Mouse (Mus musculus) intestine, embryonic 14.5 days (tissue): ENCODE results near the gene Fam131b. TPM values are rescaled to one million over a fixed set of nuclear protein-coding genes. Genes with fewer than 3 reads are reported as not detected.

Experiments
- ATAC-seq: fragments of 200-750 bp; cut with Nextera tagmentation; replicated peaks from 2 replicates; pipeline ENCODE4 v1.8.0; 2017; ENCODE audit warnings: low read depth, moderate number of reproducible peaks, moderate TSS enrichment, moderate library complexity; ENCODE audit not compliant: low FRiP score, low TSS enrichment
- DNase-seq: peaks from one replicate; pipeline ENCODE4 v3.0.0-alpha.2; 2018; ENCODE audit warnings: low spot score
- H3K27ac ChIP-seq: fragments of 300-500 bp; sonication (generic); 2 replicates; pipeline ENCODE4 v1.5.1; 2014; ENCODE audit warnings: low read depth, mild to moderate bottlenecking, control low read depth
- H3K27me3 ChIP-seq: fragments of 300-500 bp; sonication (generic); replicated peaks from 2 replicates; pipeline ENCODE4 v1.6.1; 2014; ENCODE audit warnings: low read length, control low read depth; ENCODE audit not compliant: control insufficient read depth, insufficient read depth
- H3K36me3 ChIP-seq: fragments of 300-500 bp; sonication (generic); 2 replicates; pipeline ENCODE4 v1.6.1; 2014; ENCODE audit warnings: low read length, control low read depth; ENCODE audit not compliant: control insufficient read depth, insufficient read depth
- H3K4me1 ChIP-seq: fragments of 300-500 bp; sonication (generic); replicated peaks from 2 replicates; pipeline ENCODE4 v1.6.1; 2014; ENCODE audit warnings: low read length, control low read depth, mixed read lengths; ENCODE audit not compliant: control insufficient read depth, insufficient read depth
- H3K4me2 ChIP-seq: fragments of 300-500 bp; sonication (generic); 2 replicates; pipeline ENCODE4 v1.6.1; 2014; ENCODE audit warnings: low read length
- H3K4me3 ChIP-seq: fragments of 300-500 bp; sonication (generic); 2 replicates; pipeline ENCODE4 v1.5.1; 2014; ENCODE audit warnings: low read depth, low read length, control low read depth, mixed read lengths
- H3K9ac ChIP-seq: fragments of 300-500 bp; sonication (generic); 2 replicates; pipeline ENCODE4 v1.6.1; 2014; ENCODE audit warnings: mild to moderate bottlenecking, low read length
- H3K9me3 ChIP-seq: fragments of 300-500 bp; sonication (generic); 2 replicates; pipeline ENCODE4 v1.6.1; 2016; ENCODE audit warnings: low read length, control low read depth; ENCODE audit not compliant: control insufficient read depth
- WGBS: fragments of 180-500 bp; shearing (Covaris S2); extraction: QIAGEN DNeasy Blood & Tissue Kit; methylation state at CpG from one replicate; pipeline ENCODE4 v1.1.7; 2014; 5-methylcytosine and 5-hydroxymethylcytosine counted together
- polyA plus RNA-seq: library from polyadenylated mRNA; unstranded; fragments of >200 nt; fragmentation: Nextera tagmentation; extraction: Ambion mirVana; gene quantifications from 2 replicates; pipeline ENCODE4 v1.2.1, GENCODE M21; 2014

Fam131b gene
- polyA plus RNA-seq, 1 experiment from 2014 or later: 0.32 TPM

DNA sequence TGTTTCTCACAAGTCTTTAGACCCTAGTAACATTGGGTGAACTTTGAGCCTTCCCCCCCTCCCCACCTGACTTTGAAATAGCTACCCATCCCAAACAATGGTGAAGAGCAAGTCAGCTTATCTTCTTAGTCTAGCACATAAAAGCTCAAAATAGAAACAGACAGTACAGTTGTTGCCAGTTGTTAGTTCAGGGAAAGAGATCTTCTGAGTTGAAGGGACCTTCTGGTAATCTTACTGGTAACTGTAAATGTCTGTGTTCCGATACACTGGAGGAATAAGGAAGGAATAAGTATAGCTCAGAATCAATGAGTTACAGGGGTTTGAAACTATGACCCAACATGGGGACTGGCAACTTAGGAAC is 28.0 kb upstream of the Fam131b start:
- peaks cover 47% of the 10 kb centered on the region for H3K4me1 ChIP-seq
- no peaks in the 10 kb centered on the region for H3K27me3 ChIP-seq
- no peak for DNase-seq
- H3K36me3 ChIP-seq: peaks cover 48% of the 10 kb centered on the region
- WGBS: 100% methylated on average over 1 of the region's 1 CpGs
- H3K4me3 ChIP-seq: no peak overlapping the region
- no peak for ATAC-seq
- no peak overlapping the region for H3K9ac ChIP-seq
- H3K27ac ChIP-seq: no peak overlapping the region
- peak overlapping the region; percentile 90 for H3K4me2 ChIP-seq
- H3K9me3 ChIP-seq: no peaks in the 10 kb centered on the region

DNA sequence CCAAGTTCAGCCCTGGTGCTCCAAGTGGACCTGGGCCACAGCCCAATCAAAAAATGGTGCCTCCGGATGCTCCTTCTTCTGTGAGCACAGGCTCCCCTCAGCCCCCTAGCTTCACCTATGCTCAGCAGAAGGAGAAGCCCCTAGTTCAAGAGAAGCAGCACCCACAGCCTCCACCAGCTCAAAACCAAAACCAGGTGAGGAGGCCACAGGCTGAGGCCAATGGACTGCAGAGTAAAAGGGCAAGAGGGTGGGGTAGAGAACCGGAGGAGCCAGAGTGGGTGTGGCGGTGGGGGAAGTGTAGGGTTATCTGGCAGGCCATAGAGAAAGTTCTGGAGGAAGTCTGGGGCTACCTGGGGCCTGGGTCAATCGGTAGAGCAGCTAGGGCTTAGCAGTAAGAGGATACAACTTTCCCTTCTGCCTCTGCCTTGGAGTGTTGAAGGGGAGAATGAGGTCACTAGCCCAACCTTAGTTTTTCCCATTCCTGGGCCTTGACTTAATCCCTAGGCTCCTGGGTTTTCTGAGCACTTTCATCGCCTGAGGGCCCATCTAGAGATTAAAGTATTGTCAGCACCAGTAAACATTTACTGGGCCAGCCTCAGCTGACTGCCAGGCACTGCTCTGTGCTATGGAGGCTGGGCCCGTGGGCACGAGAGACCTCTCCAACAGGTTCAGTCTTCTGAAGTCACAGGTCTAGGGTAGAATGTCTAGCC is 27.5 kb upstream of the Fam131b start:
- peak overlapping the region; percentile 77 for H3K4me3 ChIP-seq
- DNase-seq (no peak), ATAC-seq (no peak)
- H3K27me3 ChIP-seq: no peaks in the 10 kb centered on the region
- no peak overlapping the region for H3K27ac ChIP-seq
- WGBS: 76% methylated on average over 7 of the region's 7 CpGs
- H3K9ac ChIP-seq: no peak overlapping the region
- H3K4me2 ChIP-seq: peak overlapping the region; percentile 90
- H3K9me3 ChIP-seq: no peaks in the 10 kb centered on the region
- peaks cover 47% of the 10 kb centered on the region for H3K4me1 ChIP-seq
- H3K36me3 ChIP-seq: peaks cover 42% of the 10 kb centered on the region

DNA sequence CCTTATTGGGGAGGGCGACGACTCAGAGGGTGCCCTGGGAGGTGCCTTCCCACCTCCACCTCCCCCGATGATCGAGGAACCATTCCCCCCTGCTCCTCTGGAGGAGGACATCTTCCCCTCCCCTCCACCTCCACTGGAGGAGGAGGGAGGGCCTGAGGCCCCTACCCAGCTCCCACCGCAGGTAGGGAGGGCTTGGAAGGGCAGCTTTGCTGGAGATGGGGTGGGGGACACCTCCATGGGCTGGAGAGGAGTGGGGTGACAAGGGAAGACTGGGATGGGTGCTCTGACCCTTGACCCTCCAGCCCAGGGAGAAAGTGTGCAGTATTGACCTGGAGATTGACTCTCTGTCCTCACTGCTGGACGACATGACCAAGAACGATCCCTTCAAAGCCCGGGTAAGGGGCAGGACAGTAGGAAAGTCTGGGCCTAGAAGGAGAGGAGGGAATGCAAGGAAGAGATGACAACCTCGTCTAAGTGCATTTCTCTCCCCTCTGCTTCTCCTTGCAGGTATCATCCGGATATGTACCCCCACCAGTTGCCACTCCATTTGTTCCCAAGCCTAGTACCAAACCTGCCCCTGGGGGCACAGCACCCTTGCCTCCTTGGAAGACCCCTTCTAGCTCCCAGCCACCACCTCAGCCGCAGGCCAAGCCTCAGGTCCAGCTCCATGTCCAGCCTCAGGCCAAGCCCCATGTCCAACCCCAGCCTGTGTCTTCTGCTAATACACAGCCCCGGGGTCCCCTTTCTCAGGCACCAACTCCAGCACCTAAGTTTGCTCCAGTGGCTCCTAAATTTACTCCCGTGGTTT is 26.7 kb upstream of the Fam131b start:
- H3K4me1 ChIP-seq: peaks cover 47% of the 10 kb centered on the region
- DNase-seq (no peak), ATAC-seq (no peak)
- no peaks in the 10 kb centered on the region for H3K9me3 ChIP-seq
- H3K27ac ChIP-seq: no peak overlapping the region
- WGBS: 36% methylated on average over 13 of the region's 13 CpGs
- H3K9ac ChIP-seq: peak overlapping the region; percentile 90
- H3K27me3 ChIP-seq: no peaks in the 10 kb centered on the region
- H3K4me3 ChIP-seq: peak overlapping the region; percentile 77
- peaks cover 35% of the 10 kb centered on the region for H3K36me3 ChIP-seq
- H3K4me2 ChIP-seq: peak overlapping the region; percentile 90

DNA sequence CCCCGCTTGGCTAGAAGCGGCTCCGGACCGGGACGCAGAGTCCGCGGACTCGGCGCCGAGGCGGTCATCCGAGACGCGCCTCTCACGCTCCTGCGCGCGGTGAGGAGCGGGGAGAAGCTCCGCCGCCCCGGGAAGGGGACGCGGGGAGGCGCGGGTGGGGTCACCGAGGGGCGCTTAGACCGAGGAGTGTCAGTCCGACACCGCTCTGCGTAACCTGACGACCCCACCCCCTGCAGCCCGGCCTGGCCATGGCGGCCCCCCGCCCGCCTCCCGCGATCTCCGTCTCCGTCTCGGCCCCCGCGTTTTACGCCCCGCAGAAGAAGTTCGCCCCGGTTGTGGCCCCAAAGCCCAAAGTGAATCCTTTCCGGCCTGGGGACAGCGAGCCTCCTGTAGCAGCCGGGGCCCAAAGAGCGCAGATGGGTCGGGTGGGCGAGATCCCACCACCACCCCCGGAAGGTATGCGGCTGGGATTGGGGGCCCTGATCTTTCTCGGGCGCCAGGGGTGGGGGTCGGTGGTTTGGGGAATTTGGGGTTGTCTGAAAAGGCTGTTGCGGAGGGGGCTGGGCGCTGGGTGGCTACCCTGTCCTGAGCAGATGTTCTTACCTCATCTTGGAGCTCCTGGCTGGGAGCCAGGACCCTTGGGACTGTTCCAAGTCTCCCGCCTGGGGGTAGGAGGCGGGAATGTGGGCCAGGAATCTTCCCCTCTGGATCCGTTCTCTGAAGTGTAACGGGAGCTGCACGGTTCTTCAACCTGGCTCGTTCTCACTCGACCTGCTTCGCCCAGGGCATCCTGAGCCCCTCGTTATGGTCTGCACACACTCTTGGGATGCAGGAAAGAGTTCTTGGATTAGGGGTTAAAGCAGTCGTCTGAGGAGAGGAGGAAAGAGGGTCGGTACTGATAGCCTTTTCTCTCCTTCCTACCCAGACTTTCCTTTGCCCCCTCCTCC is 25.9 kb upstream of the Fam131b start:
- H3K9me3 ChIP-seq: no peaks in the 10 kb centered on the region
- peak; percentile 93 for DNase-seq
- peak; percentile 70 for ATAC-seq
- H3K9ac ChIP-seq: peak overlapping the region; percentile 90
- H3K36me3 ChIP-seq: peaks cover 27% of the 10 kb centered on the region
- H3K27me3 ChIP-seq: no peaks in the 10 kb centered on the region
- whole genome bisulfite sequencing: under 1% methylated on average over 58 of the region's 72 CpGs
- H3K27ac ChIP-seq: peak overlapping the region; percentile 98
- H3K4me3 ChIP-seq: peak overlapping the region; percentile 77
- H3K4me1 ChIP-seq: peaks cover 47% of the 10 kb centered on the region
- peak overlapping the region; percentile 90 for H3K4me2 ChIP-seq

DNA sequence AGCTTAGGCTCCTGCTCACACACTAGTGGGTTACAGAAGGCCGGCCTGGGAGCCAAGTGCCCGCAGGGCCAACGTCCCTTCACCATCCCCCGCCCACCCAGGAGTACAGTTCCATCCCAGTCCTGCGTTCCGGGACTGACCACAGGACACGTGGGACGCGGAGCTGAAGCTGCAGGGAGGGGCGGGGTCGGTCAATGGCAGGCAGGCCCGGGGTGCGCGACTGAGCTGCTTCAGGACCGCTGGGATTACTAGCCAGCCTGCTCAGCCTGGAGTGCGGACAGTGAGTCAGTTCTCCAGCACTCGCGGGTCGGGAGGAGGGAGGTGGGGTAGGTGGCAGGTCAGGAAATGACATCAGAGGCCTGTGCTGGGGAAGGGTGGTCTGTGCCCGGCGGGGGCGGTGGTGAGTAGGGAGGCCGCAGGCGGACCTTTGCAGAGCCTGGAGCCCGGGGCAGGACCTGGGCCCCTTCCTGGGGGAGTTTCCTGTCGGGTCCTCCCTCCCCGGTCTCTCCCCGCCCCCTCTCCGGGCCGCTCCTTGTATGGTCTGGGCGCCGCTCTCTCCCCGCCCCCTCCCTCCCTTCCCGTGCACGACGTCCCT is 25.1 kb upstream of the Fam131b start, which contains the start of gene Zyx:
Zyx (plus strand) TSS at position 205 of the 595 bp plus-strand sequence.
- H3K27ac ChIP-seq: peak within 1 kb of the TSS; percentile 98
- peak within 1 kb of the TSS; percentile 77 for H3K4me3 ChIP-seq
- ATAC-seq (peak; percentile 94), DNase-seq (peak; percentile 93)
- peaks cover 22% of the 10 kb centered on the region for H3K36me3 ChIP-seq
- under 1% methylated on average over 20 of the region's 36 CpGs for WGBS
- H3K9ac ChIP-seq: peak within 1 kb of the TSS; percentile 90
- H3K9me3 ChIP-seq: no peaks in the 10 kb centered on the region
- H3K4me1 ChIP-seq: peaks cover 41% of the 10 kb centered on the region
- H3K4me2 ChIP-seq: peak within 1 kb of the TSS; percentile 90
- no peaks in the 10 kb centered on the region for H3K27me3 ChIP-seq

DNA sequence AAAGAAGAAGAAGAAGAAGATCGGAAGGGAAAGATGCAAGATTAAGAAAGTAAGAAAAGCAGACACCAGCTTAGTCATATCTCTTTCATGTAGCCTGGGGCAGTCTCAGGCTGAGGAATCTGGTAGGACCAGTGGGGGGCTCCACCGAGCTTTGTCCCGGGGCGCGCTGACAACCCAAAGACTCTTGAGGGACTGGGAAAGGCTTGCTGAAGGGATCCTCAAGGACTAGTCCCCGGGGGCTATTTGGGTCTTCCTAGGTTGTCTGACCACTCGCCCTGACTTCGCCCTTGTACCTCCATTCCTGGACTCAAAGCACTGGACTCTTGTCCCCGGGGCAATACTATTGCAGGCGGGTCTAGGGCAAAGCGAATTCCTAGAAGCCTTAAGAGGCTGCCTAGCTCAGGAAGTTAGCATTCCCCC is 24.6 kb upstream of the Fam131b start:
- peak overlapping the region; percentile 90 for H3K4me2 ChIP-seq
- H3K27ac ChIP-seq: peak overlapping the region; percentile 98
- ATAC-seq (peak; percentile 26), DNase-seq (peak; percentile 83)
- peaks cover 36% of the 10 kb centered on the region for H3K4me1 ChIP-seq
- H3K27me3 ChIP-seq: no peaks in the 10 kb centered on the region
- 2% methylated on average over 11 of the region's 11 CpGs for WGBS
- peak overlapping the region; percentile 90 for H3K9ac ChIP-seq
- peaks cover 22% of the 10 kb centered on the region for H3K36me3 ChIP-seq
- no peaks in the 10 kb centered on the region for H3K9me3 ChIP-seq
- peak overlapping the region; percentile 77 for H3K4me3 ChIP-seq

DNA sequence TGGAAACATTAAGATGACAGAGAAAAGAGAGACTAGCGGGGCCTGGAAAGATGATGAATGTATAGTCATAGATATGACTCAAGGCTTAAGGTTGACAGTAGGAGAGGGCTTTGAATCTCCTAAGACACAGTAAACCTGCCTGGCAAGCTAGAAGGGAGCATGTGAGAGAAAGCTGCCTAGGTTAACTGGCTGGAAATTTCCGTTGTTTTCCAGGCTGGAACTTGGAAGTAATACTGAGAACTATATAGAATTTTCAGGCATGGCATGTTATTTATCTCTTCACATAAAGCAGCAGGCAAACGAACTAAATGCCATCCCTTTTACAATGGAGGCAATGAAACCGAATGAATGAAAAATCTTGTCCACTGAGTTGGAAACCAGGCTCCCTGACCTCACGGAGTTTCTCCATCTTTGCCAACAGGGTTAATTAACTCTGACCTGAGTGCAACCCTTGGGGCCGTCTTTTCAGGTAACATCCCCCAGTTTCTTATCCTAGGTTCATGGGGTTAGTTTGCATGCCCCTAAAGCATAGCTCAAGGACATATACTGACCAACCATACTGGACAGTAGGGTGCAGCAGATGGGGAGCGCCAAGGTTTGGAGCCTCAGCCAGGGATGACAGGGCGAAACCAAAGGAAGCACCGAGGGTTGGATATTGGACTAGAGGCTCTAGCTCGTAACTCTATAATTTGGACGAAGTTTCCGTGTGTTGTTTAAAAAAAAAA is 24.0 kb upstream of the Fam131b start:
- peak overlapping the region; percentile 77; the same call in 1 of the 2 replicates for H3K4me3 ChIP-seq
- H3K27me3 ChIP-seq: no peaks in the 10 kb centered on the region
- H3K27ac ChIP-seq: no peak overlapping the region
- H3K4me2 ChIP-seq: peak overlapping the region; percentile 90
- WGBS: 42% methylated on average over 12 of the region's 12 CpGs
- peaks cover 20% of the 10 kb centered on the region for H3K36me3 ChIP-seq
- no peaks in the 10 kb centered on the region for H3K9me3 ChIP-seq
- no peak overlapping the region for H3K9ac ChIP-seq
- ATAC-seq: no peak
- H3K4me1 ChIP-seq: peaks cover 31% of the 10 kb centered on the region
- no peak for DNase-seq
